Comparison of ENCODE assay signal across 8 mouse cellular contexts in the genomic region with DNA sequence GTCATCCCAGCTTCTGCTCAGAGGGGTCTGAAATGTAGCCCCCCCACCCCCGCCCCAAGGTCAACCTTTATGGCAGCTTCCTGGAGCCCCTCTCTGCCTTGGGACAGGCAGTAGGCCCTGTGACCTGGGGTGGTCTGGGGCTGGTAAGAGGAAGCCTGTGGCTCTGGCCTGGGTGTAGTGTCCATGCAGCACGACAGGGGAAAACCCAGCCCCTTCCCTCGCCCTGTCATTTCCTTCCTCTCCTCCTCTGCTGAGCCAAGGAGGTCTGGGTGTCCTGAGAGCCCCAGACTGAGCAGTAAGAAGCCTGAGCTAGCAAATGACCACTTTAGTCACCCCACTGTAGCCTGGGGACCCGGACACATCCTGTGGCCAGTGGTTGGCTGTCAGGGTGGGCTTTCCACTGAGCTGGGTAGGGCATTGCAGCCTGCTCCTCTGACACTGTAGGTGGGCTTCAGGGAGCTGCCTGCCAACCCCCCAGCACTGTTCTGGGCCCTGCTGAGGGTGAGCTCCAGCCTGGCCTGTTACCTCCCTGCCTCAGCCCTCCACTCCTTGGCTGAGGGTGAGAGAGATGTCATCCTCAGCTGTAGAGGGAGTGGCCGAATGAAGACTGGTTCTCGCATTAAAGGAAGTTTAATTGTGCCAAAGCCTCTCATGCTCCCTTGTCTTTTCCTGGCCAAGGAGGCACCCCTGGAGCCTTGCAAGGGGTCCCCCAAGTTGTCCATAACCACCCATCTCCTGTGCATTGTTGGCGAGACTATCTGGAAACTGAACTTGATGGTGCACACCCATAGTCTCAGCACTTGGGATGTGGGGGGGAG. TPM values are rescaled to one million over a fixed set of nuclear protein-coding genes. Genes with fewer than 3 reads are reported as not detected.
A peak's percentile ranks its signal among the peaks of the same experiment; 100 is the strongest.
DNase-seq lines count a peak whose midpoint lies in the region; TF ChIP-seq lines count a peak whose summit lies in the region.

No protein-coding gene starts in this region.

- peaks cover 100% of the 10 kb centered on the region for H3K4me1 ChIP-seq in E14TG2a.4 (replicated peaks; ENCODE audit: low read depth, low read length)
- H3K4me1 ChIP-seq in lung, adult 2 months (ENCODE audit: control insufficient read depth, insufficient read depth, low read length) = peaks cover 49% of the 10 kb centered on the region

- TF ChIP-seq CTCF in E14TG2a.4 (conservative IDR thresholded peaks at IDR 0.05; ENCODE audit: low read length) = no peak
- no peak for TF ChIP-seq CTCF in lung, adult 2 months (IDR thresholded peaks at IDR 0.05; ENCODE audit: insufficient read depth, low read length)

- 42% methylated on average over 7 of the region's 7 CpGs for WGBS in lung, adult 2 months

- H3K36me3 ChIP-seq in E14TG2a.4 (ENCODE audit: insufficient read depth, low read length) = peaks cover 58% of the 10 kb centered on the region

- DNase-seq in adrenal gland, postnatal 14 days = peak; percentile 36
- DNase-seq in adrenal gland, postnatal 36 days = no peak
- peak; percentile 50 to 56 for DNase-seq in heart, postnatal 10 days
- DNase-seq in lung, adult 2 months = no peak
- DNase-seq in ovary, postnatal 10 days (ENCODE audit: low spot score) = no peak
- DNase-seq in embryo, embryonic 9.5 days (ENCODE audit: extremely low spot score) = no peak
- DNase-seq in urinary bladder, postnatal 4 days (ENCODE audit: low spot score in 2 of 2) = no peak

- peak overlapping the region; percentile 39 for H3K4me3 ChIP-seq in E14TG2a.4 (replicated peaks; ENCODE audit: low read length)
- no peak overlapping the region for H3K4me3 ChIP-seq in lung, adult 2 months (replicated peaks; ENCODE audit: extremely low read depth, low read depth, low read length)

- peak; percentile 17; the same call in 1 of the 2 replicates for TF ChIP-seq POLR2A in lung, adult 2 months (IDR thresholded peaks at IDR 0.05; ENCODE audit: borderline replicate concordance, extremely low read depth, low read depth, low read length)

- no peaks in the 10 kb centered on the region for H3K27me3 ChIP-seq in E14TG2a.4 (ENCODE audit: insufficient read depth, low read length)

- intact Hi-C loops in heart, postnatal 10 days (cut with DNase I) = loop anchor here (2.0 kb wide), 1 partner anchor 17 kb away; no protein-coding TSS in a partner anchor

- no peaks in the 10 kb centered on the region for H3K9me3 ChIP-seq in E14TG2a.4 (ENCODE audit: low read length)

RNA-seq across cellular contexts. Expression of a gene that starts 6.6 kb away (rescaled TPM):
- total RNA-seq in adrenal gland, postnatal 14 days (2021) = 9.9 and 11.5 TPM in 2 replicates
- 10 to 100 TPM; 22.6 to 23.5 TPM for total RNA-seq in adrenal gland, postnatal 36 days (2021)
- total RNA-seq in heart, postnatal 10 days (2021) = 1 to 10 TPM; 9.6 to 9.9 TPM
- 132 and 133 TPM in 2 replicates for polyA plus RNA-seq in lung, adult 2 months (2012; rRNA removed)

RNA-seq across cellular contexts. Expression of a gene that starts 23.1 kb away (rescaled TPM):
- 116 and 118 TPM in 2 replicates for total RNA-seq in adrenal gland, postnatal 14 days (2021)
- total RNA-seq in adrenal gland, postnatal 36 days (2021) = 100 to 1,000 TPM; 119 to 188 TPM
- total RNA-seq in heart, postnatal 10 days (2021) = 100 to 1,000 TPM; 129 to 181 TPM
- polyA plus RNA-seq in lung, adult 2 months (2012; rRNA removed) = 399 and 593 TPM in 2 replicates

RNA-seq across cellular contexts. Expression of a gene that starts 35.1 kb away (rescaled TPM):
- total RNA-seq in adrenal gland, postnatal 14 days (2021) = 35.4 and 42.6 TPM in 2 replicates
- total RNA-seq in adrenal gland, postnatal 36 days (2021) = 10 to 100 TPM; 48.7 to 56.3 TPM
- 10 to 100 TPM; 18.6 to 21.8 TPM for total RNA-seq in heart, postnatal 10 days (2021)
- polyA plus RNA-seq in lung, adult 2 months (2012; rRNA removed) = 52.1 and 56.2 TPM in 2 replicates

RNA-seq across cellular contexts. Expression of a gene that starts 41.3 kb away (rescaled TPM):
- total RNA-seq in adrenal gland, postnatal 14 days (2021) = 39.6 and 70.3 TPM in 2 replicates
- total RNA-seq in adrenal gland, postnatal 36 days (2021) = 10 to 100 TPM; 29.9 to 32.2 TPM
- 10 to 100 TPM; 52.3 to 52.4 TPM for total RNA-seq in heart, postnatal 10 days (2021)
- 303 and 441 TPM in 2 replicates for polyA plus RNA-seq in lung, adult 2 months (2012; rRNA removed)

RNA-seq across cellular contexts. Expression of a gene that starts 58.2 kb away (rescaled TPM):
- 27.5 and 30.6 TPM in 2 replicates for total RNA-seq in adrenal gland, postnatal 14 days (2021)
- 10 to 100 TPM; 30.7 to 33.3 TPM for total RNA-seq in adrenal gland, postnatal 36 days (2021)
- total RNA-seq in heart, postnatal 10 days (2021) = 10 to 100 TPM; 17.7 to 19.0 TPM
- polyA plus RNA-seq in lung, adult 2 months (2012; rRNA removed) = 37.0 and 37.7 TPM in 2 replicates

Comparison
In these comparisons a context has a peak if more than half of its experiments do, and no peak if none do; other contexts are left out.
1. DNase-seq: peak in adrenal gland, postnatal 14 days (single experiment) and heart, postnatal 10 days (2 of 2); none in adrenal gland, postnatal 36 days (0 of 2), lung, adult 2 months (single experiment), ovary, postnatal 10 days (single experiment), embryo, embryonic 9.5 days (single experiment) and urinary bladder, postnatal 4 days (0 of 2).